Mouse (Mus musculus) inflammation-experienced regulatory T-cells, adult 6 months (primary cell): ENCODE measurements around the gene Tmco5b. TPM values are rescaled to one million over a fixed set of nuclear protein-coding genes. Genes with fewer than 3 reads are reported as not detected.

ENCODE experiments used
- ATAC-seq: one replicate; pipeline ENCODE4 v1.8.0; 2017
- polyA plus RNA-seq, 3 experiments: library from polyadenylated mRNA; unstranded; fragments of 100-300 nt; shearing (Covaris generic); gene quantifications; one replicate each; pipeline ENCODE4 v1.2.1; 2017

Gene Tmco5b
- not detected for polyA plus RNA-seq

DNA sequence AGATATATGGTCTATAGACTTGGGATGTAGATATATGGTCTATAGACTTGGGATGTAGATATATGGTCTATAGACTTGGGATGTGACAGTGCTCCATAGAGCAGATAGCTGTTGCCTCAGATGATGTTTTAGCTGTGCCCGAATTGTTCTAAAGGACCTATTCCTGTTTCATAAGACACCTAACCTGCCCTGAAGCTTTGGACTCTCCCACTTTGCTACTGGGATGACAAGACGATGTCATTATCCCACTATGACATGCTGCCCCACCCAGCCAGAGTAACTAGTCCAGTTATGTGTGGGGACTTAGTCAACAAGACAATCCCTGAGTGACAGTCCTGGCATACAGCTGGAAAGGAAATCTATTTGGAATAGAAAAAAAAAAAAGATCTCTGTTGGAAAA is at the start of gene Tmco5b:
Tmco5b (plus strand) TSS at position 301 of the 400 bp plus-strand sequence.
- no peak for ATAC-seq

DNA sequence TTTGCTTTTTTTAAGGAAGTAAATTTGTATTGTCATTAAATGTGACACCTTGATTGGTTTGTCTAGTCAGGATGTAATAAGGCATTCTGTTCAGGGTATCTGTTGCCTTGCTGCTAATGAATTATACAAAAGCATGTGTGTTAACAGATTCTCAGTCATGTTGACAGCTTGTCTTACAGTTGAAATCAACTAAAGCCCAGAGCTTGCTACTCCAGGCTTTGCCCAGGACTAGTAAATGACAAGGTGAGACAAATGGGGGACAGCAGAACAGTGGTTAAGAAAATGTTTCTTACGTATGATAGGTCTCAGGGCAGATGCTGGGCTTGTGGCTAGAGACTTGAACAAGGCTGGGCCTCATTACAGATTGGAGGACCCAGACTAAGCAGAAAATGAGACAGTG is 48.5 kb upstream of the Tmco5b start:
- no peak for ATAC-seq

DNA sequence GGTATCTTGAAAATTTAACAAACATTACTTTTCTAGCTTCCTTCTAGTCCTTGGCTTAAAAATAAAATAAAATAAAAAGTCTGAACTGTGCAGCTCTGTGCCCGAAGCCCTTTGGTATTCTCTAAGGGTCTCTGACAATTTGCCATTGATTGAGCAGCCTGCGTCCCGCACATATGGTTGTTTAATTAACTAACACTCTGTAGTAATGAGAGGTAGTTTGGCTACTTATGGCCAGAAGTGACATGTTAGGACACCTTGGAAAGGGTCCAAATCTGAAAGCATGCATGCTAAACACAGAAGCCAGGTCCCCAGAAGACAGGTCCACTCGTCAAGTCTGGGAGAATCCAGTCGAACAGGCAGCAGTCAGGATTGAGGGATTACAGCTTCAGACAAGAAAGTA is 46.7 kb upstream of the Tmco5b start:
- ATAC-seq: no peak

DNA sequence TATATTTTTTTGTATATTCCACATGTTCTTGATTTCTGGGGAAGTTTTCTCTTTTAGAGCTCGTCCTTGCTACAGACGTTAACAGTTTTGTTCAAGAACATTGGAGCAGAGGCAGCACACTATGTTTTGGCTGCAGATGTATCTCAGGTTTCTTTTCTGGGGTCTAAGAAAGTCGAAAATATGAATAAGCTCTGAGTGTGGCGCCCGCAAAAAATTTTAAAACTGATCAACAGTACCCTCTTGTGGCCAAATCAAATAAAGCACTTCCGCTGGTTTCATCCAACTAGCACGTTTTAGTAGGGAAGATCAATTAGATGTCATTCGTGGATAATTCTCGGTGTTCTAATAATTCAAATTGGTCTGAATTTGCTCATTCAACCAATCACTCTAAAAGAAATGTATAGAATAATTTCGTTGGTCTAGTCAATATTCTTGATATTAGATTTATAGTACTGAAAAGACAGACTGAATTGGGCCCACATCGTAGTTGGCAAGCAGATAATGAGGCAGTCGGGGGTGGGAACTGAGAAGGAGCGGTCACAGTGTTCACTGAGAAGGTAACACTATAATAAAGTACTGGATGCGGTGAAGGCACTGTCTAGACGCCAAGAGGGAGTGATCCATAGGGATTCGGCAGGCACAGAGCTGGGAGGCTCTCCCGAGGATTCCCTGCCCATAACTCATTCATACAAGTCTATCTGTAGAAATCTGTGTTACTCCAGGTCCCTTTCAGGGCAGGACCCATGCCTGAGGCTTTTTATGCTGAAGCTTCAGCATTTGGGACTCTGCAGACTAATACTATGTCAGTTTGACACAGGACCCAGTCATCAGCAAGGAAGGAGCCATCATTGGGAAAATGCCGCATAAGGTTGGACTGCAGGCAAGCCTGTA is 17.1 kb downstream of the Tmco5b start:
- ATAC-seq: no peak

DNA sequence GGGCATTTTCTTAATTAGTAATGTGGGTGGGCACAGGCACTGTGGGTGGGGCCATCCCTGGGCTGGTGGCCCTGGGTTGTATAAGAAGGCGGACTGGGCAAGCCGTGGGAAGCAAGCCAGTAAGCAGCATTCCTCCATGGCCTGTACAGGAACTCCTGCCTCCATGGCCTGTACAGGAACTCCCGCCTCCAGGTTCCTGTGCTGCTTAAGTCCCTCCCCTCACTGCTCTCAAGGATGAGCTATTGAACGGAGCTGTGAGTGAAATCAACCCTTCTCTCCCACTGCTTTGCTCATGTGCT is 17.7 kb downstream of the Tmco5b start:
- no peak for ATAC-seq

DNA sequence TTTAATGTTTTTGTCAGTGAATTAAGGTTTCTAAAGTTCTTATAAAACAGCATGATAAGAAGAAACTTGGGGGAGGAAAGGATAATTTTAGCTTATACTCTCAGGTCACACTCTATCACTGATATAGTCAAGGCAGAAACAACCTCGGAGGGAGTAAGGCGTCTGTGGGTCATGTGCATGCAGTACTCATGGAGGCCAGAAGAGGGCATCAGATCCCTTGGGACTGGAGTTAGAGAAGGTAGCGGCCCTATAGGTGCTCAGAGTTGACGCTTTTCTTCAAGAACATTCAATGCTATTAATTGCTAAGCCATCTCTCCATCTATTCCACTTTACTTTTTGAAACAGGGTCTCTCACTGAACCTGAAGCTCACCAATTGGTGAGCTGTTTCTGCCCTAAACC is 19.8 kb downstream of the Tmco5b start:
- no peak for ATAC-seq

DNA sequence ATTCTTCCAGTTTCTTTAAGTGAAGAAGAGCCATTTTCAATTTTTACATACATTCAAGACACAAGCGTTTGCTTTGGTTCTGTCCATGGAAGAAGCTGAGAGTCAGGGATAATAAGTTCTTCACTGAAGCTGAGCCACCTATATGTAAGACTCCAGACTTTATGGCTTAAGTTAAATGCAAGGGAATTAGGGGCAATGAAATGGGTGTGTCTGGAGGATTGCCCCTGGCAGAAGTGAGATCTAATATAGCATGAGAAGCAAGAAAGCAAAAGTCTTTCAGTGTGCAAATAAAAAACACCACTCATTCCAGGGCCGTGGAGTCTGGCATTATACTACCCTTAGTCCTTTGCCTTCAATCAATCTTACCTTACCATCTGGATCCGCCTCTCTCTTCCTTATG is 25.7 kb downstream of the Tmco5b start:
- ATAC-seq: no peak

DNA sequence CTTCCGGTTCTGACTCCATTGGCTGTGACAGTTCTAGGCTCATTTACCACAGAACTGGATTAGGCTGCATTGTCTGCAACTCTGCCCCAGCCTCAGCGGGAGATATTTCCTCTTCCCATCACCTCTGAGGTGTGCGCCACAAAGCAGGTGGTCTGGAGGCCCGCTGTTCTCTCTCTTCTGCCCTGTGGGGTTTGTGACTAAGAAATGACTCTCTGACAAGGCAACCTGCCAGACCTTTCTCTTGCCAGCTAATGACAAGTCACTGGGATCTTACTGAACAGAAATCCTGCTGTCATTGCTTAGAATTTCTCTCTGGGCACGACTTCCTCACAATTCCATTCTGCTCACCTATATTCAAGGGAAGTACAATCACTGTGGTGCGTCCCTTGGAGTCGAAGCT is 37.5 kb downstream of the Tmco5b start:
- ATAC-seq: no peak

DNA sequence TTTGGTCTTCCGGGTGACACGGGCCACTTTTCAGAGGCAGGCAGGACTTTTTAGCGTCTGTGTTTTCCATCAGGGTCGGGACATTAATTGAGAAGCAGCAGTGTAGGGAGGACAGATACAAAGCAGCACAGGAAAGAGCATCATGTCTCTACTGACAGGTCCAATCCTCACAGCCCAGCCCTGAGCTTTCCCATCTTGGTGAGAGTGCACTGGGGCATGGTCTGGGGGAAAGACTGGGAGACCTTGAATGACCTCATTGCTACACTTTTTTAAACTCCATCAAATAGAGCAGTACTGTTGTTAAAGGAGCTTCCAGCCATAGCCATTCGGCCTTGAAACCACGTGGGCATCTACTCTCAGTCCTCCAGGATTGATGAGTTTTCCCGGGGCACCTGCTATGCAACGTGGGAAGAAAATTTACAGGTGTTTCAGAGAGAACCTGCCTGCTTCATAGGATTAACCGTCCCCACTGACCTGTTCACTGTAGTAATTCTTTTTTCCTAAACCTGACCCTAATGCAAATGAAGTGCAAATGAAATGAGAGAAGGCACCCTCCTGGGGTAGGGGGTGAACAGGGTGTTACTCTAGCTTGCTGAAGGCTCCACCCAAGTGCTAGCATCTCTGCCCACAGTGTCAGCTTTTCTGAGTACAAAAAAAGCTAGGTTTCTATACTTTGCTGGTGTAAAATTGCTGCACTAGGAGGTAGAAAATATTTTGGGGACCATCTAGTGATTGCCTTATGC is 48.4 kb downstream of the Tmco5b start:
- no peak for ATAC-seq

DNA sequence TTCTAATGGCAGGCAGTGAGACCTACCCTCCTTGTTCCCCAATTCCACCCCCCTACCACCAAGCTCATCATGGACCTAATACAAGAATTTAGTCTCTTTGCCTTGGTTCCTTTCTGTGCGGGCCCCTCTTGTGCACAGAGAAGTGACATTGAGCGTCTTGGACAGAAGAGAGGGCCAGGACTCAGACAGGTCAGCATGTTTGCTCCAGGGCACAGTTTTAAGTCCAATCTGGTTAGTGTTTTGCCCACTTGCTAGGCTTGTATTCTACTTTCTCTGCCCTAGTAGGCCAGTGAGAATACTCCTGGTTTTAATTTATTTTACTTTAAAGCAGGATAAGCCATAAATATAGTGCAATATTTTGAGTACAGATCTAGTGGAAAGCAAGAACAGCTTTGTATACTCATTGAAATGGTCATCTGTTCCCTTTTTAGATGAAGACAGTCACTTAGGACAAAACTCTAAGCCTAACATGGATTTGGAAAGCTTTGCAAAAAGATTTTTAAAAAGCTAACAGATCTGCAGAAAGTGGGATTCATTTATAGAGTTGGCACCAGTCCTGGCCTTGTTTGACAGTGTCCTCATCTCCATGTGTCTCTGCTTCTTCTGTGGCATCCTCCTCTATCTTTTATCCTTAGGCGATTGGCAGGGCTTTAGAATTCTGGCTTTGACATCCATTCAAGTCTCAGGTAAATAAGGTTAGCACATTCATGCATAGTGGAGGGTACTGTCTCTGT is 50.2 kb downstream of the Tmco5b start:
- no peak for ATAC-seq

DNA sequence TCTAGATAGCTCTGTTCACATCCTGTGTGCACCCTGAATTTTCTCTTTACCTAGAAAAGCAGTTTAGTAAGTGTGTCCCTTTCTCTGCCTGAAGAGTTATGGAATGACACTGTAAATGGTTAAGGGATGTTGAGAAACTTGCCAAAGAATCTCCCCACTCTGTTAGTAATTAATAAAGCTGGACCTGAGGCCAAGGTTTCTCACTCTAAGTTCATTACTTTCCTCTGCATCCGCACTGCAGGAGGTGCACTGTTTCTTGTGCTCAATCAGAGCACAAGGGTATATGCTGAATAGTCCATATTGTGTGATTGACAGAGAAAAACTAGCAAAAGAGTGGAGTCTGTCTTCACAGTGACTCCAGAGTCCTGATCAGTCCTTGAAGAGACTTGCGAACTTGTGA is 59.0 kb downstream of the Tmco5b start:
- ATAC-seq: no peak

Other genes with a start within 250 kb of the Tmco5b start
- 1 to 10 TPM; 1.5 to 2.4 (median 2.2) TPM for gene Ryr3, start 68.6 kb upstream of the Tmco5b start, polyA plus RNA-seq
- gene Fmn1, start 42.0 kb downstream of the Tmco5b start, polyA plus RNA-seq: 1 to 10 TPM in 1 of 3 experiments, under 1 TPM in 2; 0.79 to 1.3 (median 0.91) TPM